Mouse (Mus musculus): ENCODE results near the gene Mrpl42.

The Mrpl42 gene

DNA sequence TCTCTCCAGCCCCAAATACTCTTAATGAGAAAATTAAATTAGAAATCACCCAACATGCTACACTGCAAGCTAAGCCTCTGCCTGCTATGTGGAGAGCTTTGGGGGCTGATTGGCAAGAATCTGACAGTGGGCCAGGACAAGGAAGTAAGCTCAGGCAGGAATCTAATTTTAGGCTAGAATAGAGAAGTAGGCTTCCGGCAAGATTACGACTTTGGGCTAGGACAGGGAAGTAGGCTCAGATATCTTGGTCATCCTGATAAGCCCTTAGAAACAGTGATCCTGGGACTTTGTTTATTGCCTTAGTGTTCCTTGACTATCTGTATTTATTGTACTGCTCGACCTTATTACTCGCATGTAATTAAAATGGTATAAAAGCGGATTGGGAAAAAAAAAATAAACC, 7.5 kb downstream of the Mrpl42 start:
- no peak for TF ChIP-seq GATA4 (IDR thresholded peaks at IDR 0.05; ENCODE audit: insufficient replicate concordance, low read length)

DNA sequence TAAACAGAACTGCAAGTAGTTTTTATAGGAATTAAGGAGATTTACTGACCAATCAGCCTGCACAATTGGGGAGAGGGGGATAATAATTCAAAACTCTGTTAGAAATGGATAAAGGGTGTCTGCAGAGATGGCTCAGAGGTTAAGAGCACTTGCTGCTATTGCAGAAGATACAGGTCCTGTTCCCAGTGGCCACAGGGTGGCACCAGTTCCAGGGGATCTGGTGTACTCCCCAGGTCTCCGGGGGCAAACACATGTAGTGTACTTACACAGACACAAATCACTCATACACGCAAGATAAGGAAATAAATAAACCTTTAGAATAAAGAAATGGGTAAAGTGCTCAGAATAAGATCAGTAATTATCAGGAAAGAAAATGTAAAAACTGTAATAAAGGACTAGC, 12.1 kb downstream of the Mrpl42 start:
- no peak for TF ChIP-seq GATA4 (IDR thresholded peaks at IDR 0.05; ENCODE audit: insufficient replicate concordance, low read length)

DNA sequence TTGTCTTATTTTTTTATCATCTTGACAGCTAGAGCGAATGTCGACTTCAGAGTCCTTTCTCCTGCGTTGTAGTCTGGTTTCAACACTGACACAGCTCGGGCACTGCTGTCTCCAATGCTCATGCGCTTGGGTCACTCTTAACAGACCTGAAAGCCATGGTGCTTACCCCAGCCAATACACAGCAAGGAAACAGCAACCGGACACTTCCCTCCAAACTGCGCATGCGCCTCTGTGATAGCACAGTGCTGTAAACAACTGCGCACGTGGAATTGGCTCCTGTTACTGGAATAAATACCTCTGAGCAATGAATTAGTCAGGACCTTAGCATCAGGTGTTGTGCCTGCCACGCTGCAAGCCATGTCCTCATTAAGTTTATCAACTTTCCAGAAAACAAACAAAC, 24.2 kb downstream of the Mrpl42 start:
- no peak for TF ChIP-seq GATA4 (IDR thresholded peaks at IDR 0.05; ENCODE audit: insufficient replicate concordance, low read length)

DNA sequence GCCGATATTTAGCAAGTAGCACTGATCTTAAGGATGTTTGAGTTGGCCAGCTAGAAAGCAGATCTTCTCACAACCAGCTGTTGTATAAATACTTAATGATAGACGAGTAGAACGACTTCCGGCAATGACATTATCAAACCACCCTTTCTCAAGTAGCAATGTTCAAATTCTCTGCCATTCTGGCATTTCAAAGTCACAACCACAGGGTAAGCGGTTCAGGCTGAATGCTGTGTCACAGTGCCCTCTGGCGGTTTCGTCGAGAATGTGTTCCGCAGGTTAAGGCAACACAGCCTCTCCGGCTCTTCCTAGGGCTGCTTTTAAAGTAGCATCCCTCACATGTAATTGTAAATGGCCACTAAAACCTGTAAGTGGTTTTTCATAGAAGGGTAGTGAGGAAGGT, 25.8 kb downstream of the Mrpl42 start:
- TF ChIP-seq GATA4 (IDR thresholded peaks at IDR 0.05; ENCODE audit: insufficient replicate concordance, low read length): no peak

DNA sequence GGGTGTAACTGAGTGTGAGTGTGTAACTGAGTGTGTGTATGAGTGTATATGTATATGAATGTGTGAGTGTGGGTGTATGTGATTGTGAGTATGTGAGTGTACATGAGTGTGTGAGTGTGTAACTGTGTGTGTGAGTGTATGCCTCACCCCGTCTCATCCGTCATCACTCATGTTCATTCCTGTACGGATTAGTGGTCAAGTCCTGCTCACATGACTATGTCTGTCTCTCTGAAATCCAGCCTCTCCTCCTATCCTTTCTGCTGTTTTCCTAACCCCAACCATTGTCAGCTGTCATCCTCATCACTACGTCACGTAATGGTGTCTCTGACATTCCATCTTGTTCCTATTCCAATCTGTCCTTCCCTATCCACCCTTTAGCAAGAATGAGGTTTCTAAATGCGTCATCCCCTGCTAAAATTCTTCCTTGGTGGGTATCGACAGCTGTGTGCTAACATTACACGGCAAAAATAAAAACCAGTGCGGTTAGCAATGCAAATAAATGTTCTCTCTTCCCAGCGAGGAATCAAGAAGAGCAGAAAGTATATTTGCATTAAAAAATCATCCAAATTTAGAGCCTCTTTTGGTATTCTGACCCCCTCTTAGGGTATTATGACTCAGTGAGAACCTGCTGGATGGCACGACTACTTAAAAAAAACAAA, 29.7 kb downstream of the Mrpl42 start:
- no peak for TF ChIP-seq GATA4 (IDR thresholded peaks at IDR 0.05; ENCODE audit: insufficient replicate concordance, low read length)

DNA sequence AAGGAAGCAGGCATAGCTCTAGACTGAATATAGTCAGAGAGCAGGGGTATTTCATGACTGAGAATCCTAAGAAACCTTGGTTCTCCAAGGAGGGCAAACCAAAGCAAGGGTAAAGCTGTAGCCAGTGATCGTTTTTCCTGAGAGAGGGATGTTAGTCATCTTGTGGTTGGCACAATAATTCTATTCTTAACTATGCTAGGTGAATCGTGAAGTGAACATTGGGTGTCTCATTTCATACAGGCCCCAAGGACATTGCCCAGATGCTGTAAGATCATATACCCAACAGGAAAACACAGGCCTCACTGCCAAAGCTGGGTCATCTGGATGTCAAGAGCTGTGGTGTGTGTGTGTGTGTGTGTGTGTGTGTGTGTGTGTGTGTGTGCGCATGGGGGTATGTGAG, 30.6 kb downstream of the Mrpl42 start:
- no peak for TF ChIP-seq GATA4 (IDR thresholded peaks at IDR 0.05; ENCODE audit: insufficient replicate concordance, low read length)

DNA sequence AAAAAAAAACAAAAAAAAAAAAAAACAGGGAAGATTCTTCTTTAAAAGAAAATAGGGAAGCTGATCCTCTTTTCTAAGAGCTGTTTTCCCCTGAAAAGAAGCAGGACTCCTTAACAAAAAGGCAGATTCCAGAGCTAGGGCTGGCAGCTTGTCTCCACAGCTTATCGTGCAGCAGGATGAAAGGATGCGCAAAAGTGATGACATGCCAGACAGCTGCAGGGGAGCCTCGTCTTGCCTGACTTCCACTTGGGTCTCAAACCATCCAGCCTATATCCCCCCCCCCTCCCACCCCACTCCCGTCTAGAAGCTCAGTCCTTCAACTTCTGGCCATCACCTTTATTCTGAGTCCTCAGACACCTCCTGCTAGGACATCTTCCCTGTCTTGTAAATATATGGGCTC, 32.8 kb downstream of the Mrpl42 start:
- no peak for TF ChIP-seq GATA4 (IDR thresholded peaks at IDR 0.05; ENCODE audit: insufficient replicate concordance, low read length)

DNA sequence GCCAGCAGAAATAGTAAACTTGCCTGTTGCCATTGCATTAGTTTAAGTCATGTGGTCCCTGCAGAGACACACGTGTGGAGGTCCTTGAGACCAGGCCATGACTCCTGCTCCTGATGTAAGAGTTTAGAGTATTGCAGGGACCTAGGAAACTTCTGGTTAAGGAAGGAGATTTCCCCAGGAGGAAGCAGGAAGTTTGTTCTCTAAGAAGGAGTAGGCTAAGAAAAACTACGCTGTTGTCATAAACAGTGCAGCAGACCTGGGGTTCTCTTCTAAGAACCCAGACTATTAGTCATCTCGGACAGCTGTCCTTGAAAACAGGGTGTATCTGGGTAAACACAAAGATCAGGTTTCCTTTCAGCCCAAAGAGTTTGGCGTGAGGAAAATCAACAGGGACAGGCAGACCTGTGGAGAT, 36.2 kb downstream of the Mrpl42 start:
- TF ChIP-seq GATA4 (IDR thresholded peaks at IDR 0.05; ENCODE audit: insufficient replicate concordance, low read length): no peak

DNA sequence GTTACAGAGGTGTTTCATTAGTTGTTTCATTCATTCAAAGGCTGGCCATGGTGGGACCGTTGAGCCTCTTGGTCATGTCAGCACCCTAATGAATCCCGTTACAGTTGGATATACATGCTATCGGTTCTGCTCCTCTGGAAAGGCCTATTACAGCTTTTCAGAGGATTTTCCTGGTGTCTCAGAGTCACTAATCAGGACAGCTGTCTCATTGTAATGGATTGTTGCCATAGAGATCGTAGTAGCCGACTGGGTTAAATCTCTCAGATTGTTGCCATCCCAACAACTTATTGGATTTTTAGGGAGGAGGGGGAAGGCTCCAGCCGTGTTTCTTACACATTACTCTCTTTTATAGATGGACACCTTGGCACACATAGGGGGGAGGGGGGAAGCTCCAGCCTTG, 37.2 kb downstream of the Mrpl42 start:
- no peak for TF ChIP-seq GATA4 (IDR thresholded peaks at IDR 0.05; ENCODE audit: insufficient replicate concordance, low read length)

DNA sequence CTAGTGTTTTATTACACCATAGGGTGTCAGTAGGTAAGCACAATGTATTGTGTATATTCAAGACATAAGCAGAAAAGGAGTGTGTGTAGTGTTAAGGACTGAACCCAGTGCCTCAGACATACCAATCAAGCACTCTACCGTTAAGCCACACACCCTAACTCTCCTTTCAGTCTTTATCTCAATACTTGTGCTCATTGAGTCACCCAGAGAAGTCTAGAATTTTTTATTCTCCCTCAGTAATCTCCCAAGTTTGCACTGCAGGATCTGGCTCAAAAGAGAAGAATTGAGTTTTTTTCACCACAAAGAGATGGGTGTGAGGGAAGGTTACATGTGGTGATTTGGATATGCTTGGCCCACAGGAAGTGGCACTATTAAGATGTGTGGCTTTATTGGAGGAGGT, 39.5 kb downstream of the Mrpl42 start:
- no peak for TF ChIP-seq GATA4 (IDR thresholded peaks at IDR 0.05; ENCODE audit: insufficient replicate concordance, low read length)

DNA sequence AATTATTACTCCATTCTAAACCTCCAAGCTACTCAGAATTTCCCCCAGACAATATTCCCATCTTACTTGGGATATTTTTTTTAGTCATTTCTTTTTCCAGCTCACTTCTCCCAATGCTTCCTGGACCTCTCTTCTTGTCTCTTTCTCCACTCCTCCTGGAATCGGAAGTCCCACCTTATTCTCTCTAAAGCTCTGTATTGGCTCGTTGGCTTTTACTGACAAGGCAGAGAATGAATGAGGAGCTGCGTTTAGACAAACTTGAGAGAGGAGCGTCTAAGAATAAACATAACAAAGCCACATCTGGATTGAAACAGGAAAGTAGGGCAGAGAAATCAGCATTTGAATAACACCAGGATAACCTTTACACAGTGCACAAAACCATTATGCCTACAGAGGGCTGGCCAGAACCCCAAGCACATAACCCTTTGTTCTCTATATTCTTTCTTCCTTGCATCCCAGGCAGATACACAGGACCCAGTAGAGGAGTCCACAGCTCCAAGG, 40.6 kb downstream of the Mrpl42 start:
- no peak for TF ChIP-seq GATA4 (IDR thresholded peaks at IDR 0.05; ENCODE audit: insufficient replicate concordance, low read length)

DNA sequence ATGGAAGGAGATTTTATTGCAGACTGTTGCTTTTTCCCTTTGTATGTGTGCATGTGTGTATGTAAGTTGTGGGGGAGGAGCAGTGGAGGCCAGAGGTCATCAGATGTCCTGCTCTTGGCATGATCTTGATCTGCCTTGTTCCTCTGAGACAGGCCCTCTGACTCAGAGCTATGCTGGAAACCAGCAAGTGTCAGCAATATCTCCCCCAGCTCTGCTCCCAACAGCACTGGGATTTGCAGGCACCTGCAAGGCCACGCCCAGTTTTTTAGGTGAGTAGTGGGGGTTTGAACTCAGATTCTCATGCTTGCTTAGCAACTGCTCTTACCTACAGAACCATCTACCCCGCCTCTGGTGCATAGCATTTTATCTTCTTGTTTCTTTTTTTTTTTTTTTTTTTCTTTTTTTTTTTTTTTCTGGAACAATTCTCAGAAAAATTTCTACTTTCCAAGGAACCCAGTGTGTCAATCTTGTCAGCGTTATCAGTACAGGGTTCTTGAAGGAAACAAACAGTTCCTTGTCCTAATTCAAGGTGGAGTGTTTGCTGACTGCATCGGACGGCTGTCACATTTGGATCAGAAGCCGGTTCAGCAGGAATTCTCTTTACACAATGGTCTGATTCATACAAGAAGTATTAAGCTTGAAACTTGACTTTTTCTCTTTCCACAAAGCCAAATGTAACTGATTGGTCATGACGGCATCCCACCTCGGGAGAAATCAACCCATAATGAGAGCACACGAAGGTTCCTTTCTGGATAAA, 43.5 kb downstream of the Mrpl42 start:
- no peak for TF ChIP-seq GATA4 (IDR thresholded peaks at IDR 0.05; ENCODE audit: insufficient replicate concordance, low read length)

DNA sequence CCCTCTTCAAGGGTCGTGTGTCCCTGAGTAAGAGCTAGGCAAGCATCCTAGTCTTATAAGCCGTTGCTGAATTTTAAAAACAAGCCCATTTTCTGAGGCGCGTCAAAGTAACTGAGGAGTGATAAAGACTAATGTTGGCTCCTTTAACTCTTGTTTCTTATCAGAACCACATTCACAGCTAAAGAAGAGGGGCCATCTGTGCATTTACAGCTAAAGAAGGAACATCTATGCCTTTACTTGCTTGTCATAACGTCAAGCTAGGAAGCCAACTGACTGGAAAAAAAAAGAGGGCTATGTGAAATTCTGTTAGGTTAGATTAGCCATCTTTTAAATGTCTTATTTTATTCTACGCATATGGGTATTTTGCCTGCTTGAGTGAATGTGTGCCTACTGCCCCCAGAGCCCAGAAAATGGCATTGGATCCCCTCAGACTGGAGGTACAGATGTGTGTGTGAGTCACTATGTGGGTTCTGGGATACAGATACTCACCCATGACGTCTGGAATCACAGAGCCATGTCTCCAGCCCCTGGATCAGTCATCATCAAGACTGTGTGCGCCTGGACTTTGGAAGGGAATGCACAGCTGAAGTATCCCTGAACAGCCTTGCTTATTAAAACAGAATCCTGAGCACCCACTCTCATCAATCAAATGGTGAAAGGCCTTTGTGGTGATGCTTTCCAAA, 44.2 kb downstream of the Mrpl42 start:
- TF ChIP-seq GATA4 (IDR thresholded peaks at IDR 0.05; ENCODE audit: insufficient replicate concordance, low read length): no peak

DNA sequence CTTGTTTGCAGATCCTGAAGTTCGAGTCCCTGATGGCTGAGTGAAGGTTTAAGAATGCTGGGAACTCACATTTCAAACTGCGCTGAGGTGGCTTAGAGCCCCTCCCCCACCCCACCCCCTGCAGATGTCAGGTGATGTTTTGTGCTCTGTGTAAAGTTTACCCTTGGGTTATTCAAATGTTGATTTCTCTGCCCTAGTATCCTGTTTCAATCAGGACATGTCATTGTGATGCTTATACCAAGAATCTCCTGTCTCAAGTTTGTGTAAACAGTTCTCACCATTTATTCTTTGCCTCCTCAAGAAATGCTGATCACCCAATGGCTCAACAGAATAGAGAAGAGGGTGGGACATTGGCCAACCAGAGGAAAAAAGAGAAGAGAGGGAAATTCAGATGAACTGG, 45.6 kb downstream of the Mrpl42 start:
- no peak for TF ChIP-seq GATA4 (IDR thresholded peaks at IDR 0.05; ENCODE audit: insufficient replicate concordance, low read length)

DNA sequence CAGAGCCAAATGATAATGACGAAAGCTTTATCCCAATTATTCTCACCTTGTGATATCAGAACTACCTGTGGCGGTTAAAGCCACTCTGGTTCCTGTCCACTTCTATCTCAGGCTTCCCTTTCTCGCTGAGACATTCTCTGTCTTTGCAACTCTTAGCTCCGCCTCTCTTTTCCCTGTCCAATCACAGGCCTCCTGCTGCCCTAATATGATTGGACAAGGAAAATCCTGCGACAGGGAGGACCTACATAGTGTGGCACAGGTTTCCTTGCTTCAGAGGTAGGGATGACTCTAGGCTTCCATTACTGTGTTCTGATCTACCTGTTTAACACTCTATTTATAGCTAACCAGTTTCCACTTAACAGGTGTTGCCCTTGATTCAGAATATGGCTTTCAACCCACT, 48.5 kb downstream of the Mrpl42 start:
- no peak for TF ChIP-seq GATA4 (IDR thresholded peaks at IDR 0.05; ENCODE audit: insufficient replicate concordance, low read length)

DNA sequence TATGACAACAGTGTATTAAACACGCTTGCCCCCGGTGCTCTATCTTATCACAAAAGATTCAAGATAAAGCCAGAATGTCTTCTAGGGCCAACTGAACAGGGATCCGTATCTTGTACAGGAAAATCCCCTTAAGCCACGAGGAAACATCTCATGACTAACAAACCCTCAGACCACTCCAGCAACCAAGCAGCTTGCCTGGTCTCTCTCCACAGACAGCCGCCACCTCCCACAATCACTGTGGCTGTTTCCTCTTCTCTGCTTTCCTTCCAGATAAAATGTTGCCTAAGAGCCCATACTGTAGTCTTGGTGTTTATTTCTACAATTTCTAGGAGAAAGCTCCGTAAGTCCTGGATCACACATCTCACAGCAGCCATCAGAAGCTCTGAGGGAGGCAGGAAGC, 52.7 kb downstream of the Mrpl42 start:
- no peak for TF ChIP-seq GATA4 (IDR thresholded peaks at IDR 0.05; ENCODE audit: insufficient replicate concordance, low read length)

Data from liver, adult (tissue).